Mouse (Mus musculus) spleen, postnatal 4 days (tissue): Measurements from ENCODE around the gene Tnp2.

Source experiments
- DNase-seq, 2 experiments: peaks; one replicate each; pipeline ENCODE4 v3.0.0; 2022; ENCODE audit warnings: low spot score in 2 of 2

Tnp2 gene

GRCm38 (mm10) chr16:10788866-10789265 is 406 bp upstream of the Tnp2 start:
- DNase-seq, result no peak

- no peak for DNase-seq
These were observed 857 bp downstream of the Tnp2 start for GRCm38 (mm10) chr16:10787548-10788058.

DNA sequence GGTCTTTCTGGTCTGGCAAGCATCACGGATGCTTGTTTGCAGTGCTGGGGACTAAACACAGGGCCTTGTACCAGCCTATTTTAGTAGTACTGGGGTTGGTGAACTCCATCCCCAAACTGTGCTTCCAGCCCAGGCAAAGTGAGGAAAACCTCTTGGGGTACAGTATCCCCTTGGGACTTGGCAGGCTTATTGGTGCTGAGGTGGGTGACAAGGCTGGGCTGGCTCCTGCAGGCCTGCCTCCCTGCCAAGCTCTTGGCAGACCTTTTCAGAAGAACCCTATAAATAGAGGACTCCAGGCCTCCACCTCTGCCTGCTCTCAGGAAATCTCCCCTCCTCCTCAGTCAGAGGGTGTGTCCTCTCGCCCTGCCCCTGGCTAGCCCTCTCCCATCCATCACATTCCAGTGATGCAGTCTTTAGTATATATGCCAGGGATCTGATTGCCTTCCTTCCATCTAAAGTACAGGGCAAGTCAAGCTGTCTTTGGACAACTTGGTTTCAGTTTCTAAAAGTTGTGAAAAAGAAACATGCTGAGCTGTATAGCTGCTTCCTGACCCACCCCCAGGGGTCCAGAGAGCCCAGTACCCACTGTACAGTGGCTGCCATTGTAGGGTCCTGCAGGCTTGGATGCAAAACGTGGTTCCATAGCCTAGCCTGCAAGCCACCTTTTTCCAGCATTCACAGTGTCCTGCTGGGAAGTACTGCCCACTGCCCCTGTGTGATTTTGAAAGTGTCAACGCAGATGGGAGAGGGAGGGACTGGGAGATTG is 1.5 kb downstream of the Tnp2 start:
- DNase-seq, result no peak

GRCm38 (mm10) chr16:10786288-10786687 is 2.2 kb downstream of the Tnp2 start:
- peak; percentile 78 to 86 for DNase-seq

DNA sequence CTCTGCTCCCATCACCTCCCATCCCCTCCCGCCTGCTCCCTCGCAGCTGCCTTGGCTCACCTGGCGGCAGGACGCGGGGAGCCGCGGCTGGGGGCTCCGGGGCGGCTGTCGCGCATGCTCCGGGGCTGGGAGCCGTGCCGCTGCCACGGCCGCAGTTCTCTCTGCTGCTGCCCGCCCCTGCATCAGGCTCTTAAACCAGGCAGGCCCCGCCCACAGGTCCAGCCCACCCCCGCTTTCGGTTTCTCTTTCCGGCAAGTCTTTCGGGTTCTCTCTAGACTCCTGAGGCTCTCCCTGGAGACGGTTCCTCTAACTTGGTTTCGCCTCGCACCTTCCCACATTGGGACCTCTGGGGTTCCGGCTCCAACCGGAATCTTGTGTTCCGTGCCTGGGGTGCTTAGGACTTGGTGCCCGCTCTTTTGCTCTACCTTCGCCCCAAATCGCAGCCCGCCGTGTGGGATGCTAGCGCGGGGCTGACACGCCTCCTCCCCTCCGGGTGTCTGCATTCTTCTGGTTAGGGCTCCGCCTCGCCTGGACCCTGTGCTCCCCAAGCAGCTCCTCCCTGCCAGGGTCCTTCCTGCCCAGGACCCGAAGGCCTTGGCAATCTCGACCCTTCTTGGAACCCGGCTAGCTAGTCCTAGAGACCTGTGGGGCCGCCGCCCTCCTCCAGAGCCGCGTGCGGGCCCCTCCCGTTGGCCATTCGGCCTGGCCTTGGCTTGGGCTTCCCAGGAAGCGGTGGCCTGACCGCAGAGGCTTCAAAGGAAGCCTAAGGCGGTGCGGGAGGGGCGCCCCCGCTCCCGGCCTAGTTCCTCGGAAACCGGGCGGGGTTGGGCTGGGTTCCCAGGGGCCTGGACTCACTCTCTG is 2.9 kb downstream of the Tnp2 start, which contains the start of gene Socs1:
TSS of gene Socs1 (minus strand) at position 166 of the 861 bp plus-strand sequence.
- DNase-seq, result peak; percentile 83 to 91

DNA sequence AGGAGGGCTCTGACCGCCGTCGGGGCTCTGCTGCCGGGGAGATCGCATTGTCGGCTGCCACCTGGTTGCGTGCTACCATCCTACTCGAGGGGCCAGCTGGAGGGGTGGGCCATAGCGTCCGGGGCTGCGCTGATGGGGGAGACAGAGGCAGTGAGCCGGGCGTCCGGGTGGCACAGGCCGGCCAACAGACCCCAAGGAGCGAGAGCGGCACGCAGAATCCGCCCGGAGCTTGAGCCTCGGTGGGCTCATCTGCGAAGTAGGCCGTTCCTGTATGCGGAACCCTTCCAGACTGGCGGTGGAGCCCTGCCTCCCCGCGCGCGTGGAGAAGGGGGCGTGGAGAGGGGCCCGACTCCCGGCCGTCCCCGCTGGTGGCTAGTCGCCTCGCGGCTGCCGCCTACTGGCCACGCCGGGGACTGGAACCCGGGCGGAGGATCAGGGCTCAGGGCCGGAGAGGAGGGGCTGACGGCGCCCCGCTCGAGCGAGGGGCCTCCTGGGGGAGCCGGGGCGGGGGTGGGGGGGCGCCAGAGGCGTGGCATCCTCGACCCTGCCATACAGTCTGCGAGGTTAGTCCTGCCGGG is 3.6 kb downstream of the Tnp2 start:
- peak; percentile 88 to 97 for DNase-seq

DNA sequence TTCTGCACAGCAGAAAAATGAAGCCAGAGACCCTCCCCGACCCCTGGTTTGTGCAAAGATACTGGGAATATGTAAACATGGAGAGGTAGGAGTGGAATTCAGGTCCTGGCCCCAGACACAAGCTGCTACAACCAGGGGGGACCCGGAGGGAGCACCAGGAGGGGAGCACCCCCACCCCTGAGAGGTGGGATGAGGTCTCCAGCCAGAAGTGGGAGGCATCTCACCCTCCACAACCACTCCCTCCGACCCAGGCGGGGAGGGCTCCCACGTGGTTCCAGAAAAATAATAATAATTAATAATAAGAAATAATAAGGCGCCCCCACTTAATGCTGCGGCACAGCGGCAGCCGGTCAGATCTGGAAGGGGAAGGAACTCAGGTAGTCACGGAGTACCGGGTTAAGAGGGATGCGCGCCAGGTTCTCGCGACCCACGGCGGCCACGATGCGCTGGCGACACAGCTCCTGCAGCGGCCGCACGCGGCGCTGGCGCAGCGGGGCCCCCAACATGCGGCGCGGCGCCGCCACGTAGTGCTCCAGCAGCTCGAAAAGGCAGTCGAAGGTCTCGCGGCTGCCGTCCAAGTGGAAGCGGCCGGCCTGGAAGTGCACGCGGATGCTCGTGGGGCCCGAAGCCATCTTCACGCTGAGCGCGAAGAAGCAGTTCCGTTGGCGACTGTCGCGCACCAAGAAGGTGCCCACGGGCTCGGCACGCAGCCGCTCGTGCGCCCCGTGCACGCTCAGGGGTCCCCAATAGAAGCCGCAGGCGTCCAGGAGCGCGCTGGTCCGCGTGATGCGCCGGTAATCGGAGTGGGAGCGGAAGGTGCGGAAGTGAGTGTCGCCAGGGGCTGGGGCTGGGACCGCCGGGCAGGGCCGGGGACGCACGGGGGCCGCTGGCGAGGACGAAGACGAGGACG is 4.3 kb downstream of the Tnp2 start:
- peak in 1 of 2 experiments; percentile 72 for DNase-seq

GRCm38 (mm10) chr16:10783451-10783850 is 5.0 kb downstream of the Tnp2 start:
- no peak for DNase-seq

DNA sequence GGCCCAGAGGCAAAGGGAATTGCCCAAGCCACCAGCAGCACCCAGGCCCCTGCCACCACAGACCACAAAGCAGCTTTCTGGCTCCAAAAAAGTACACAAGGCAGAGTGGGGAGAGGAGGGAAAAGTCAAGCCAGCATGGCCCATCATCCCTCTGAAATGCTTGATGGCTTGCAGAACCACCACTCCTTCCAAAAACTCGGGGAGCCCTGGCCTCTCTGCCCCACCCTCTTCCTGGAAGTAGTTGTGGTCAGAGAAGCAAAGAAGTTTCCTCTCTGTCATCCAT is 5.4 kb downstream of the Tnp2 start:
- no peak for DNase-seq

DNA sequence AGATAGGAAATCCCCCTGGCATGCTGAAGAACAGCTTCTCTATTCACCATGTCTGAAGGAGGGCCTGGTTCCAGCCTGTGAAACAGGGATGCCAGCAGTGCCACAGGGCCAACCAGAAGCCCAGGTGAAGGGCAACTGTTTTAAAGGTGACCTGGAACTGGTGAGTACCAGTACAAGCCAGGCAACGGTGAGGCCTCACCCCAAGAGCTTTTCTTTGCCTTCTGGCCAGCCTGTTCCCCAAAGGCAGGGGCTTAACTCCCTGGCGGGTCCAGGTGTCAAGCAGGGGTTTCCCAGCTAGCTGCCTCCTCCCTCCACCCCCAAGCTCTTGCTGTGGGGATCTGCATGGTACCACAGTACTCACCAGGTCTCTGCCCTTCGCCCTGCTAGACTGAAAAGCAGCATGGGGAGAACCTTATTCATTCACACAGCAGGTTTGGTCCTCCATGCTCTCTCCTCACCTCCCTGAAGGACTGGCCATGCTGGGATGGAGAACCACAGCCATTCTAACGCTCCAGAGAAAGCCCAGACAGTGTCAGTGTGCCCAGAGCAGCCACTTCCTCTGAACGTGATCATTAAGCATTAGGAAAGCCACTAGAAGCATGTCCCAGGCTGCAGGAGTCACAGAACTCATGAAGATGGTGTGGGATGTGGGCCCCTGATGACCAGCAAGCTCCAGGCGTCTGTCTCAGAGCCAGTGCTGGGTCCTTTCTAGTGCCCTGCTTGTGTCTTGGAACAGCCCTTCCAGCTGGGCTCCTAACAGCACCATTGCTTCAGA is 5.9 kb downstream of the Tnp2 start:
- no peak for DNase-seq

GRCm38 (mm10) chr16:10781862-10782371 is 6.5 kb downstream of the Tnp2 start:
- no peak for DNase-seq

DNA sequence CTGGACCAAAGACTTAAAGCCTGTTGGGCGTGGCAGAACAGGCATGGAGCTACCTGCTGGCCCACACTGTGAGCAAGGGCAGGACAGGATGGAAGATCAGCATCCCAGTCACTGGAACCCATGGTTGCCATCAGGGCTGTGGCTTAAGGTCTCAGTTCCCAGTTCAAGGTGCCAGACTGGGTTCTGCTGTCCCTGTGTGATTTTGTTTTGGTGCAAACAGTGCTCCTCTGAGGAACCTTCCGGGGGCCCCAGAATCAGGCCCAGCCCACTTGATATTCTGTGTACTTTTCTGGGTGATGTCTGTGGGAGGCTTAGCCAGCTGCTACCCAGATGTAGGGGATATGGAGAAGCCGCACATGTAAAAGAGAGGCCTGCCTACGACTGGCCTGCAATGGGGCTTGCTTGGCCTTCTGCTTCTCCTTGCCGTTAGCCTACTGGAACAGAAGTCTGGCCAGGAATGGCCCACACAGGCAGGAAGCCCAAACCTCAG is 7.8 kb downstream of the Tnp2 start:
- DNase-seq, result no peak

GRCm38 (mm10) chr16:10777579-10778160 is 10.8 kb downstream of the Tnp2 start:
- DNase-seq, result no peak

DNA sequence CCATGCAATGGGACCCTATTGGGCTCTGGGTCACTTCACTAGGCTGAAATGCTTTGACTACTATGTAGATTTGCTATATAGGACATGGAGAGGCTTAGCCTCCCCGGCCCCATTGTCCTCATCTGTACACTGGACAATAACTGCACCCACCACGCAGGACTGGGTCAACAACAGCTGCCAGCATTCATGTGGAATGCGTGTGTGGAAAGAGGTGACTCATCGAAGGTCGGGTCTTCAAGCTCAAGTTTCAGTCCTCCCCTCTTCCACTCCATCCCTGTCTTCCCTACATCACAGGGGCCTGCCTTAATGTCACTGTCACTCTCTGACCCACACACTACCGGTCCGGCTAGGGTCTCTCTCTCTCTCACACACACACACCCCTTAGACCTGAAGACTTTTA is 12.1 kb downstream of the Tnp2 start:
- no peak for DNase-seq

DNA sequence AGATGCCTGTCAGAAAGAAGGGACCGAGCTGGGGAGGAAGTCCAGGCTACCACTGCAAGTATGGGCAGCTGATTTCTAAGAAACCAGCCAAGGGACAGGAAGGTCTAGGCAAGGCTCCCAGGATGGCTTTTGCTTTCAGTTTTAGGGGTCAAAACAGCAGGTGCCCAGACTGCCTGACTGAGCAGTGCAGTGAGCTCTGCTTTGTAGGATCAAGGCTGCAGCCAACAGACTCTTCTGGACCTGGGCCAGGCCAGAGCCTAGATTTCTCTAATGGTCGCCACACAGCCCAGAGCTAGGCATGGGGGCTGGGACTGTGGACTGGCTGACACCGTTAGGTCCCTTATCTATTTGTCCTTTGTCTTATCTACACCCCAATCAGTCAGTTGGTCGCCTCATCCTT is 13.7 kb downstream of the Tnp2 start:
- no peak for DNase-seq

- no peak for DNase-seq
These were observed 14.9 kb downstream of the Tnp2 start for GRCm38 (mm10) chr16:10773543-10773942.

- DNase-seq, result peak in 1 of 2 experiments; percentile 27
These were observed 16.5 kb downstream of the Tnp2 start for GRCm38 (mm10) chr16:10771769-10772510.

DNA sequence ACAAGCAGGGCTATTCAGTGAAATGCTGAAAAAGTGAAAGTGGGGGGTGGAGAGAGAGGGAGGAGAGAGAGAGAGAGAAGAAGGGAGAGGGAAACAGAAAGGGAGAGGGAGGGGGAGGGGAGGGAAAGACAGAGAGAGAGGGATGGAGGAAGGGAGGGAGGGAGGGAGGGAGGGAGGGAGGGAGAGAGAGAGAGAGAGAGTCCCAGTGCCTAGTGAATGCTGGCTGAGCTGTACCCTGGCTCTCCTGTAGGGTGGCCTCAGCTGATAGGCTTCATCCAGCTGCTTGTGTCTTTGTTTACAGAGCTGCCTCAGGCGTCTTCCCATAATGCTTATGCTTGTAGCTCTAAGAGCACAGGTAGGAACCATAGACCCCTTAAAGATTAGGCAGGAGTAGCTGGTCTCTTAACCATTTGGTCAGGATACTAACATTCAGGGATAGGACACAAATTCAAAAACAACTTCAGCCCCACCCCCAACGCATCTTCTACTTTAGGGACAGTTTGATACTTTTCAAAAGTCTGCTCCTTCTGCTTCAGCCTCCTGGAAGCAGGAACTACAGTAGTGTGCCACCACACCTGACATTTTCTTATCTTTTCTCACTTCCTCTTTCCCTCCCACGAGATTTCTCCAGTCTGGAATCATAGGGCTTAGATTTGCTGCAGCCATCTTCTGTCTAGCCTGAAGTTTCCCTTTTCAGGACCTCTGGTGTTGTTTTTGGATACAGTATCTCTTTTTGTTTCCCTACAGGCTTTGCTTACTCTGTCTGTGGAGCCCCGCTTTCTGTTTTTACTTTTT is 17.7 kb downstream of the Tnp2 start:
- no peak for DNase-seq
